Mouse (Mus musculus) MEL (cell line): ENCODE data around the gene Kif19a. TPM values are rescaled to one million over a fixed set of nuclear protein-coding genes. Genes with fewer than 3 reads are reported as not detected.

Experiments used
- DNase-seq: peaks from one replicate; pipeline ENCODE4 v3.0.0; 2011; ENCODE audit warnings: low read depth, low spot score
- H3K27ac ChIP-seq: 2 replicates; pipeline ENCODE4 v1.5.1; 2012; ENCODE audit warnings: low read depth, mild to moderate bottlenecking, control low read depth, low read length, moderate library complexity; ENCODE audit not compliant: control insufficient read depth
- H3K27me3 ChIP-seq, 2 experiments: fragments of 150-350 bp in 1 of 2; sonication (generic) in 1 of 2; 2 replicates each; pipeline ENCODE4 v1.6.1; 2012; ENCODE audit warnings: low read length in 2 of 2, mild to moderate bottlenecking in 2 of 2, improper control_type of control experiment in 1 of 2, moderate library complexity in 1 of 2; ENCODE audit not compliant: insufficient read depth in 2 of 2, control insufficient read depth in 1 of 2
- H3K36me3 ChIP-seq, 2 experiments: 2 replicates each; pipeline ENCODE4 v1.6.1; 2012 to 2014; ENCODE audit warnings: low read length in 2 of 2, improper control_type of control experiment in 1 of 2, inconsistent platforms in 1 of 2, mild to moderate bottlenecking in 1 of 2; ENCODE audit not compliant: insufficient read depth in 2 of 2, control insufficient read depth in 1 of 2
- H3K4me1 ChIP-seq, 2 experiments: fragments of 150-350 bp in 1 of 2; sonication (generic) in 1 of 2; 2 replicates each; pipeline ENCODE4 v1.6.1; 2012; ENCODE audit warnings: low read length in 2 of 2, improper control_type of control experiment in 1 of 2, mild to moderate bottlenecking in 1 of 2; ENCODE audit not compliant: insufficient read depth in 2 of 2, control insufficient read depth in 1 of 2
- H3K4me3 ChIP-seq, 2 experiments: fragments of 150-350 bp in 1 of 2; sonication (generic) in 1 of 2; 2 replicates each; pipeline ENCODE4 v1.5.1; 2012; ENCODE audit warnings: low read depth in 2 of 2, low read length in 2 of 2, mild to moderate bottlenecking in 2 of 2, moderate library complexity in 2 of 2, control low read depth in 1 of 2, improper control_type of control experiment in 1 of 2; ENCODE audit not compliant: control insufficient read depth in 1 of 2, insufficient read depth in 1 of 2
- H3K79me2 ChIP-seq: 2 replicates; pipeline ENCODE4 v1.6.1; 2012; ENCODE audit warnings: mild to moderate bottlenecking, low read length, moderate library complexity; ENCODE audit not compliant: control insufficient read depth, poor library complexity, insufficient read depth
- H3K9ac ChIP-seq: 2 replicates; pipeline ENCODE4 v1.6.1; 2012; ENCODE audit warnings: low read depth, mild to moderate bottlenecking, control low read depth, low read length, moderate library complexity; ENCODE audit not compliant: control insufficient read depth, poor library complexity, severe bottlenecking
- H3K9me3 ChIP-seq: fragments of 150-350 bp; sonication (generic); replicated peaks from 2 replicates; pipeline ENCODE4 v1.6.1; 2012; ENCODE audit warnings: mild to moderate bottlenecking, low read length, improper control_type of control experiment, moderate library complexity; ENCODE audit not compliant: insufficient read depth
- CHD2 ChIP-seq: IDR thresholded peaks from 2 replicates; pipeline ENCODE4 v1.6.1; 2011; ENCODE audit warnings: low read length, improper control_type of control experiment
- ELF1 ChIP-seq: IDR thresholded peaks from 2 replicates; pipeline ENCODE4 v1.6.1; 2014; ENCODE audit warnings: low read depth, mild to moderate bottlenecking, inconsistent platforms, low read length, improper control_type of control experiment, moderate library complexity
- ETS1 ChIP-seq: IDR thresholded peaks from 2 replicates; pipeline ENCODE4 v1.6.1; 2012; ENCODE audit warnings: low read depth, mild to moderate bottlenecking, inconsistent platforms, low read length, improper control_type of control experiment, moderate library complexity
- GATA1 ChIP-seq: IDR thresholded peaks from 2 replicates; pipeline ENCODE4 v1.6.1; 2011; ENCODE audit warnings: low read depth, low read length, improper control_type of control experiment
- HCFC1 ChIP-seq: IDR thresholded peaks from 2 replicates; pipeline ENCODE4 v1.6.1; 2012; ENCODE audit warnings: low read depth, mild to moderate bottlenecking, inconsistent platforms, low read length, improper control_type of control experiment, moderate library complexity
- JUND ChIP-seq: IDR thresholded peaks from 2 replicates; pipeline ENCODE4 v1.6.1; 2011; ENCODE audit warnings: low read depth, mild to moderate bottlenecking, improper control_type of control experiment, low read length
- KAT2A ChIP-seq: conservative IDR thresholded peaks from 2 replicates; pipeline ENCODE4 v1.6.1; 2012; ENCODE audit warnings: low read depth, low read length, improper control_type of control experiment, inconsistent platforms
- MAFK ChIP-seq: IDR thresholded peaks from 2 replicates; pipeline ENCODE4 v1.6.1; 2011; ENCODE audit warnings: low read depth, mild to moderate bottlenecking, low read length, improper control_type of control experiment, borderline replicate concordance
- MAZ ChIP-seq: IDR thresholded peaks from 2 replicates; pipeline ENCODE4 v1.6.1; 2012; ENCODE audit warnings: low read depth, mild to moderate bottlenecking, inconsistent platforms, low read length, improper control_type of control experiment
- MEF2A ChIP-seq: IDR thresholded peaks from 2 replicates; pipeline ENCODE4 v1.6.1; 2014; ENCODE audit warnings: low read depth, mild to moderate bottlenecking, inconsistent platforms, low read length, improper control_type of control experiment; ENCODE audit not compliant: poor library complexity, insufficient replicate concordance, severe bottlenecking; ENCODE audit errors: extremely low read depth
- NELFE ChIP-seq: IDR thresholded peaks from 2 replicates; pipeline ENCODE4 v1.6.1; 2011; ENCODE audit warnings: low read depth, low read length, improper control_type of control experiment
- POLR2AphosphoS2 ChIP-seq: IDR thresholded peaks from 2 replicates; pipeline ENCODE4 v1.6.1; 2011; ENCODE audit warnings: low read length, improper control_type of control experiment
- POLR2AphosphoS5 ChIP-seq: IDR thresholded peaks from 2 replicates; pipeline ENCODE4 v1.6.1; 2012; ENCODE audit warnings: low read depth, borderline replicate concordance, mild to moderate bottlenecking, inconsistent platforms, low read length, moderate library complexity, mixed read lengths
- RAD21 ChIP-seq: IDR thresholded peaks from 2 replicates; pipeline ENCODE4 v1.6.1; 2011; ENCODE audit warnings: mild to moderate bottlenecking, low read depth, low read length, improper control_type of control experiment
- RCOR1 ChIP-seq: IDR thresholded peaks from 2 replicates; pipeline ENCODE4 v1.6.1; 2012; ENCODE audit warnings: low read depth, mild to moderate bottlenecking, inconsistent platforms, low read length, improper control_type of control experiment
- SMC3 ChIP-seq: IDR thresholded peaks from 2 replicates; pipeline ENCODE4 v1.6.1; 2011; ENCODE audit warnings: low read depth, low read length, improper control_type of control experiment
- UBTF ChIP-seq: IDR thresholded peaks from 2 replicates; pipeline ENCODE4 v1.6.1; 2012; ENCODE audit warnings: low read depth, mild to moderate bottlenecking, inconsistent platforms, low read length, improper control_type of control experiment, moderate library complexity, borderline replicate concordance; ENCODE audit not compliant: insufficient read depth
- USF1 ChIP-seq: IDR thresholded peaks from 2 replicates; pipeline ENCODE4 v1.6.1; 2014; ENCODE audit warnings: low read depth, mild to moderate bottlenecking, inconsistent platforms, low read length, improper control_type of control experiment, moderate library complexity
- USF2 ChIP-seq, 2 experiments: IDR thresholded peaks; 2 replicates each; pipeline ENCODE4 v1.6.1; 2011 to 2012; ENCODE audit warnings: improper control_type of control experiment in 2 of 2, low read length in 2 of 2, borderline replicate concordance in 1 of 2, inconsistent platforms in 1 of 2, low read depth in 1 of 2, mild to moderate bottlenecking in 1 of 2; ENCODE audit not compliant: insufficient read depth in 1 of 2
- ZC3H11A ChIP-seq: IDR thresholded peaks from 2 replicates; pipeline ENCODE4 v1.6.1; 2012; ENCODE audit warnings: low read depth, mild to moderate bottlenecking, inconsistent platforms, low read length, improper control_type of control experiment
- ZKSCAN1 ChIP-seq: IDR thresholded peaks from 2 replicates; pipeline ENCODE4 v1.6.1; 2012; ENCODE audit warnings: low read depth, mild to moderate bottlenecking, inconsistent platforms, low read length, improper control_type of control experiment, moderate library complexity
- polyA plus RNA-seq, 2 experiments: library from polyadenylated mRNA; stranded (reverse) in 1 of 2; unstranded in 1 of 2; fragments of >175 nt in 1 of 2; fragments of >200 nt in 1 of 2; gene quantifications; 2 replicates each; pipeline versions ENCODE4 v1.2.1 to v1.2.4; 2012; ENCODE audit warnings: low replicate concordance in 2 of 2, low read depth in 1 of 2; ENCODE audit not compliant: insufficient read length in 2 of 2, insufficient read depth in 1 of 2, missing spikeins in 1 of 2
- total RNA-seq: library from RNA; depleted of rRNA; stranded (reverse); fragments of 300-350 nt; gene quantifications from 2 replicates; pipeline ENCODE4 v1.2.3, GENCODE M21; 2012

Kif19a gene
- total and polyA plus RNA-seq, 3 experiments = not detected

DNA sequence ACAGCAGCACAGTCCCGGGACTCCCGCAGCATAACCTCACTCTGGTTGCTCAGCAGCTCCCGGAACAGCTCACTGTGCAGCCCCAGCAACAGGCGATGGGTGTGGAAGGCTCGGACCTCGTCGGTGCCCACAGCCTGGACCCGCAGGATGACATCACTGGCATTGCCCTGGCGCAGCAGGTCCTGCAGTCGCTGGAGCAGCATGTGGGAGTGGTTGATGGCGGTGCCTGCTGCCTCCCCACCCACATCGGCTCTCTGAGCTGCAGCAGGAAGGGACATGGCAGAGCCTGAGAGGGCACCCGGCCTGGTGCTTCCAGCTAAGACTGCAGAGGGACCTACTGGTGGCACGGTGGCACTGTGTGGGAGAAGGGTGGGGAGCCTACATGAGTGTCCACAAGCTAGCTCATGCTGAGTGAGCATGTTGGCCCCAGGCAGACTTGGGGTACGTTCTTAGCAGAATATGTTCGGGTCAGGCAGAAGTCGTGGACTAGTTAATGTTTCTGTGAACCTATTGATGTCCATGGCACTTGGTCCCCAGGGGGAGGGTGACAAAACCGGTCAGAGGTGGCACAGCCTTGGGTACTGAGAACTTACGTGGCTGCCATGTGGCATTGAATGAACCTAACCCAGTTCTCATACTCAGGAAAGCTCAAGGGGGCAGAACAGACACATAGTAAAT, 28.8 kb downstream of the Kif19a start:
- H3K9ac ChIP-seq = no peak overlapping the region
- H3K36me3 ChIP-seq = no peaks in the 10 kb centered on the region
- no peak for TF ChIP-seq USF2 (IDR thresholded peaks at IDR 0.05; ENCODE audit: borderline replicate concordance in 1 of 2, insufficient read depth in 1 of 2, low read depth in 1 of 2, low read length in 2 of 2)
- TF ChIP-seq RCOR1 = no peak
- TF ChIP-seq HCFC1 = no peak
- no peak for TF ChIP-seq ZKSCAN1
- TF ChIP-seq JUND = no peak
- no peak for TF ChIP-seq NELFE
- no peak for TF ChIP-seq SMC3
- no peak overlapping the region for H3K27ac ChIP-seq
- H3K79me2 ChIP-seq = no peaks in the 10 kb centered on the region
- no peak overlapping the region for H3K4me3 ChIP-seq
- H3K9me3 ChIP-seq = no peaks in the 10 kb centered on the region
- no peak for DNase-seq
- H3K27me3 ChIP-seq = no peaks in the 10 kb centered on the region
- H3K4me1 ChIP-seq = no peaks in the 10 kb centered on the region

DNA sequence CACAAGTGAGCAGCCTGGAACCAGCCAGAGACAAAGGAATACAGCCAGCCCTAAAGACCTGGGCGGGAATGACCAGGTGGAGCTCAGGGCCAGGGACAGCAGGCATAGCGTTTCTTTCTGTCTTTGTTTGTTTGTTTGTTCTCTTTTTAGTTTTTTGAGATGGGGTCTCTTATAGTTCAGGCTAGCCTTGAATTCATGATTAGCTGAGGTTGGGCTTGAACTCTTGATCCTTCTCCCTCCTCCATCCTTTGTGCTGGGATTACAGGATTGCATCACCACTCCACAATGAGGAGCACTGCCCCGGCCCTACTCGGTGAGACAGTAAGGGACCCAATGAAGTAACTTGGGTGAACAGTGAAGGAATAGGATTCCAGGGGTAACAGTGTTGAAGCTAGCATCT, 29.5 kb downstream of the Kif19a start:
- H3K36me3 ChIP-seq = no peaks in the 10 kb centered on the region
- no peaks in the 10 kb centered on the region for H3K27me3 ChIP-seq
- H3K27ac ChIP-seq = no peak overlapping the region
- no peak for DNase-seq
- H3K79me2 ChIP-seq = no peaks in the 10 kb centered on the region
- no peaks in the 10 kb centered on the region for H3K4me1 ChIP-seq
- TF ChIP-seq CHD2 = no peak
- no peak for TF ChIP-seq UBTF
- no peak overlapping the region for H3K9ac ChIP-seq
- H3K4me3 ChIP-seq = no peak overlapping the region
- H3K9me3 ChIP-seq = no peaks in the 10 kb centered on the region

DNA sequence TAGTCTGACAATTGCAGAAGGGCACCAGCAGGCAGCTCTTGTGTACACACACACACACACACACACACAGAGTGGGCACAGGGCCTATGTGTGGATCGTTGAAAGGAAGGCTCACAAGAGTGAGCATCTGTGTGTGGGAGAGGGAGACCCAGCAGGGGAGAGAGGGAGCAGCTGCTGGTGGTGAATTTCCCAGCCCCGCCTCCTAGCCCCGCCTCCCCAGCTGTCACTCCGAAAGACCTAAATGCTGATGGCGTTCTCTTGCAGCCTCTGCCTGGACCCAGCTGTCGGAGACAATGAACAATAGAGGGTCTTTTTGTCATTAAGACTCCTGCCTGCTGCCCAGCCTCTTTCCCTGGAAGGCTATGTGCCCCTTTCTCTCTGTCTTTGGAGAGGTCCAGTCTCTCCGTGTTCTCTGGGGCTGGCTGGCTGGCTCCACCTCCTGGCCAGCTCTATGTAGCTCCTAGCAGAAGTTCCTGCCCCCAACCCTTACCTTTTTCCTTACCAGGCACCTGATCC, 30.1 kb downstream of the Kif19a start:
- no peak overlapping the region for H3K9ac ChIP-seq
- no peaks in the 10 kb centered on the region for H3K4me1 ChIP-seq
- no peak overlapping the region for H3K27ac ChIP-seq
- DNase-seq = no peak
- no peaks in the 10 kb centered on the region for H3K27me3 ChIP-seq
- no peaks in the 10 kb centered on the region for H3K79me2 ChIP-seq
- no peak overlapping the region for H3K4me3 ChIP-seq
- no peaks in the 10 kb centered on the region for H3K9me3 ChIP-seq
- no peaks in the 10 kb centered on the region for H3K36me3 ChIP-seq
- TF ChIP-seq ZC3H11A (no peak), ELF1 (no peak), NELFE (no peak), KAT2A (no peak), RAD21 (no peak), MAFK (no peak), USF2 (IDR thresholded peaks at IDR 0.05; ENCODE audit: borderline replicate concordance in 1 of 2, insufficient read depth in 1 of 2, low read depth in 1 of 2, low read length in 2 of 2) (no peak), MEF2A (no peak), GATA1 (no peak), POLR2AphosphoS2 (no peak), MAZ (no peak), POLR2AphosphoS5 (no peak), ETS1 (no peak), USF1 (no peak)
